Mouse (Mus musculus) induced T-regulatory cell, adult 2 months (primary cell): ENCODE results near the gene Eng.

ENCODE experiments used
- DNase-seq: peaks from one replicate; pipeline ENCODE4 v3.0.0-alpha.2; 2012; ENCODE audit warnings: low read depth

Gene Eng

DNA sequence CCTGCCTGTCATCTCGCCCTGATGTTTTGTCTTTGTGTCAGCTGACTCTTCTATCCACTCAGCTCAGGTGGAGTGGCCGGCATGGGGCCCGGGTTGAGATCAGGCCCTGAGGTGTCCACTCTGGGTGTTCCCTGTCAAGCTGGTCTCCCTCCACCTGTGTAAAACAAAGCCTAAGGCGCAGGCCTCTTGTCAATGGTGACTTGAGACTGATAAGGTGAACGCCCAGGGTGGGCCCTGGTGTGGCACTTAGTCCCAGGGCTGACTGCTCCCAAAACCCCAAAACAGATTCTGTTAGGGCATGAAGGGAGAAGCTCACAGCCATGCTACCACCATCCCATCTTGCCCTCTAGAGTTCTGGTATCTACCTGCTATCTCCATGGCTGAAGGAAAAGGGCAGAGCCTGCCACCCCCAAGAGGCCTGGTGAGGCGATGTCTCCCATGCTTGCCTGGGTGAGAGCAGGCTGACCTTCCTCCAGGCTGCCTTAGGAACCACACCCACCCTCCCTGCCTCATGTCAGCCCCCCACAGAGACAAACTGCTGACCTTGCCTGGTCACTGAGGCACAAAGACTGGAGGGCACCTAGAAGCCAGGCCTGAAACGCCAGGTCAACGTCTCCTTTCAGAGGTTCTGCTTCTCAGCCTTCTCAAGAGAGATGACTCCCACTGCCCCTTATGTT is 1.5 kb upstream of the Eng start:
- no peak for DNase-seq

DNA sequence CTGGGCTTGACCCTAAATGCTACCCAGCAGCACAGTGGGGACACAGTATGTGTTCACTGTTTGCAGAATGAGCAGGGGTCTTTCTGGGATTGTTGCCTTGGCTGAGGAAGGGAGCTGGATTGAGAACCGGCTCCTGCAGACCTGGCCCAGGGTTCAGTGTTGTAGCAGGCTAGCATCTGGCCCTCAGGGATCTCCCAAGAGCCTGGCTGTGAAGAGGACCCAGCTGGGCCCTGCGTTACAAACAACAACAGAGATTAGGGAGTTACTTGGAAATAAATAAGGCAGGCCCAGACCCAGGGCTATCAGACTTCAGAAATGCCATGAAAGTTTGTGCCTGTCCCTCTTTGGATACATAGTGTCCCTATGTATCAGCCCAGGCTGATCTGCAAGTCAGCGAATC is 748 bp upstream of the Eng start:
- DNase-seq, result no peak

DNA sequence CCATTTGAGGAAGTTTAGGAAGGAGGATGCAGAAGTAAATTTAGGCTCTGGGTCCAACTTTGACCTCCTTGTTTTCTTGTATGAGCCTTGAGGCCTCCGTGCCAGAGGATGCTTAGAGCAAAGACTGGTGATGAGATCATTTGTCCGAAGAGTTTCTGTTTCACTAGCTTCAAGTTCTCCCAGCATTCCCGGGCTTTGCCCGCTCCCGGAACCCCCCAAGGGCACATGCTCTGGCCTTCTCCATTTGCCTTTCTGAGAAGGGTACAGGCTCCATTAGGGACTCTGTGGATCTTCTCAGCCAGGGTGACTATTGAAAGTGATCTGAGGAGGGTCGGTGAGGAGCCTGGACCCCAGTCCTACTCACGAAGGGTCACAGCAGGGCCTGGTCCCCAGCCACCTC is 971 bp downstream of the Eng start:
- DNase-seq, result no peak

DNA sequence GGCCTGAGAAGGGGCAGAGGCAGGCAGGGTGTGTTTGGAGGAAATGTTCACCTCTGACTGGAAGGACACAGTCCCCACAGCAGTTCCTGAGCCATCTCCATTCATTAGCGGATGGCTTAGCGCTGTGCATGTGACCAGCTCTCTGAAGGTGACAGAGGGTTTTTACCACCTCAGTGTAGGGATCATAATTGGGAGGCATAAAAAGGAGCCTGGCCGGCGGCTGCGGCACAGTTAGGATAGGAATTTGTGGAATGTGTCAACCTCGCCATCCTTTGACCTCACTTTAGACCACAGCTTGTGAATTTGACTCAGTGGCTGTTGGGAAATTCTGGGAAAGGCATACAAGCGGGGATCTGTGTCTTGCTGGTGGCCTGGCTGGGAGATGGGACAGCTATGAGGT is 7.4 kb downstream of the Eng start:
- DNase-seq, result no peak

DNA sequence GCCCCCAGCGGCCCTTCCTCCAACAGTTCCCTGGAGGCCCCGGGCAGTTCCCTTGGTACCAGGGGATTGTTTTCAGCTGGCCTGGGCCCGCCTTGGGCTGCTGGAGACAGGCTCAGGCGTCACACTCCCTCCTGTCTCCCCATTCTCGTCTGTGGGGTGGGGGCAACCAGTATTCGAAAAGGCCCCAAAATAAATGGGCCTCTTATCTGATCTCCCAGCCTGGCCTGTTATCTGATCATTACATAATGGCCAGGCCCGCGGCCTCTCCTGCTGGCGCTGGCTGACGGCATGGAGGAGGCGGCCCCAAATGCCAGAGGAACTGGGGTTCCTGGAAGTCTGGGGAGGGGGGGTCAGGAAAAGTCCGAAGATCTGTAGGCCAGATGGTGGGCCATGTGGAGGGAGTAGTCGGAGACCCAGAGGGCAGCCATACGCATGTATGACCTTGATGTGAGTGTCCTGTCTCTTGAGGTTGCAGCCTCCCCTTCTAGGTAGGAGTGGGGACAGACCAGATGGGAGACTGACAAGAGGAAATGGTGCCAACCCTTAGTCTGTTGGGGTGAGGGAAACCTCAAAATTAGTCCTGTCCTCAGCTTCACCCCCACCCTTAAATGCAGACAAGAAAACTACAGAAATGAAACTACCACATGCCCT is 8.5 kb downstream of the Eng start:
- DNase-seq, result no peak

DNA sequence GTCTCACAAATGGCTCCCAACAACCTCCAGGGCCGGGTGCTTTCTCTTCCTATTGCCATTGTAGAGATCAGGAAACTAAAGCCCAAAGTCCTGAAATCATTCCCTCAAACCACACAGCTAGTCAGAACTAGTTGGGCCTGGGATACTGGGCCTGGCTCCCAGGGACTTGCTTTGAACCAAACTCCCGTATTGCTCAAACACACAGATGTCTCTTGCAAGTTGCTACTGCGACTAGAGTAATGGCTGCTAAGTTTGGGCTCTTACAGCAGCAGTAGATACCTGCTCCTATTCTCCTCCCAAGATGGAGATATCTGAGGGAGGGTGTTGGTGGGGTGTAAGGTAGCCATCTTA is 9.0 kb downstream of the Eng start:
- DNase-seq, result no peak

DNA sequence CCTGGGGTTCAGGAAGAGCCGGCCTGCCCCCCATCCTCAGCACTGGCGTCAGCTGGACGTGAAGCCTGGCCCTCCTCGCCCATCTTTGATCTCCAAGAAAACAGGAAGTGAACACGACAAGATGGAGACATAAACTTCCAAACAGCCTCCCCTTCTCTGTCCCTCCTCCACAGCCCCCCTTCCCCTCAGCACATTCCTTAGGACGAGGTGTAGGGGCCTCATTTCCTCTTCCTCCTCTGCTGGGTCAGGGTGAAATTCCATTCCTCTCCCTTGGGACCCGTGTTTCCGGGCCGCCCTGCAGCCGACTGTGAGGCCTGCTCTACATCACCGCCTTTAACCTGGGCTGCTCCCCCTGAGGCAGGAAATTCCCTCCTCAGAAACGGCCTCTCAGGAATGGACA is 9.4 kb downstream of the Eng start:
- no peak for DNase-seq

DNA sequence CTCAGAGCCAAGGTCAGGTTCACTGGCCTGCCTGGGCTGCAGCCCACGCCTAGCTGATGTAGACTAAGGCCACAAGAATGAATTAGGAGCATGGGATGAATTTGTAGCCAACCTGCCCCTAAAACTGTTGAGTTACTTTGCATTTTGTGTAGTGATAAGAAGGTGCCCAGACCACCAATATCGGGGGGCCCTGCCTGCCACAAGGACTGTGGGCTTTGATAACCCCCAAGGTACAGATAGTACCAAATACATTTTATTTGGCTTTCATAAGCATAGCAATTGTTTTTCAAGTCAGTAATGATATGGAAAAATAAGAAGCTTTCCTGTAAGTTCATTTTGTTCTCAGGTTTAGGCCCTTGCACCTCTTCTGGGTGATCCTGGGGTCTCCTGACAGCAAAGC is 12.5 kb downstream of the Eng start:
- DNase-seq, result no peak

DNA sequence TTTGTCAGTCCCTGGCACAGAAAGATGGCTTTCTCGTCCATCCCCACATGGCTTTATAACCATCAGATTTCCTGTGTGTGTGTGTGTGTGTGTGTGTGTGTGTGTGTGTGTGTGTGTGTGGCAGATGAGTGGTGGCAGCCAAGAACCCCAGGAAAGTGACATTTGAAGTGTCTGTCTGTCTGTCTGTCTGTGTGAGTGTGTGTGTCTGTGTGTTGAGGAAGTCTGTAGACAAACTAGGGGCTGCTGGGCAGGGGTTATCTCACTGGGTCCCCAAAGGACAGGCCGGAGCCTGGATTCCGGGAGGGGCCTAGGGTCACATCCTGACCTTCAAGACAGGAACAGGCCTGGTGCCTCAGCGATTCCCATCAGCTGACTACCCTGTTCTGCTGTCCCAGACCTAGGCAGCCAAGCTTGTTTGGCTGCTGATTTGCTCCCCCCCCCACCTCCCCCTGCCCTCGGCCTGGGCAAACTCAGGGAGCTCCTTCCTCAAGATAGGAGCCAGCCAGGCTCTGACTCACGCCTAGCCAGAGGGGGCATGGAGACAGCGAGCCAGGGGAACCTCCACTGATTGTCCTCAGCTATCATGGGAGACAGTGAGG is 15.2 kb downstream of the Eng start:
- no peak for DNase-seq

DNA sequence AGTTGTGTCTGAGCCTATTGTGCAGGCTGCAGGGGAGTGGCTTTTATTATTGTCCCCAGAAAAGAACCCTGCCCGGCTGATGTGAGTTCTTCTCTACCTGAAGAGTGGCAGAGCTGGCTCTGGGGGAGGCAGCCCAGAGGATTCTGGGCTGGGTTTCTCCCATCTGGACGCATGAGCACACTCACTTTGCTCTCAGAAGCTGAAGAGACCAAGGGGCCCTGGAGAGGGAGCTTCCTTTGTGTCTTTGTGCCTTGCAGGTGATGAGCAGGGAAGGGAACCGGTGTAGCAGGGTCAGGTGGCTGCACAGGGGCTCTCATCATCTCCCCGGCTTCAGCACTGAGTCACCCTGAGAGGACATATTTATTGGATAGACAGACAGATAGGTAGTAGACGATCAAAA is 15.9 kb downstream of the Eng start:
- DNase-seq, result no peak

DNA sequence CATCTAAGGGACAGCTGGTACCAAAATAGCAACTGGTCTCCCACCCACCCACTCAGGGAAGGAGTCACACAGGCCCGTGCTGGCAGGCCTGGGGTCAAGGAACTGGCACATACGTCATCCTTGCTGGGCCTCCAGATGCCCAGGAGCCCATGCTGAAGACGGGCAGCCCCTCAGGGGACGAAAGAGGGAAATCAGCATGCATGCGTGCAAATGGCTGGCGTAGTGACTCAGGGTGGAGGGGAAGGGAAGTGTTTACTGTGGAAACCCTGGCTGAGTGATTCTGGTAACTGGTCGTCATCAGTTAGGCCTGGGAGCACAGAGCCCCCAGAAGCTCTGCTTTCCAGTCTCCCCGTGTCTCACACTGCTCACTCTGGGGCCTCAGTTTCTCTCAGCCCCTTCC is 18.9 kb downstream of the Eng start:
- DNase-seq, result no peak

DNA sequence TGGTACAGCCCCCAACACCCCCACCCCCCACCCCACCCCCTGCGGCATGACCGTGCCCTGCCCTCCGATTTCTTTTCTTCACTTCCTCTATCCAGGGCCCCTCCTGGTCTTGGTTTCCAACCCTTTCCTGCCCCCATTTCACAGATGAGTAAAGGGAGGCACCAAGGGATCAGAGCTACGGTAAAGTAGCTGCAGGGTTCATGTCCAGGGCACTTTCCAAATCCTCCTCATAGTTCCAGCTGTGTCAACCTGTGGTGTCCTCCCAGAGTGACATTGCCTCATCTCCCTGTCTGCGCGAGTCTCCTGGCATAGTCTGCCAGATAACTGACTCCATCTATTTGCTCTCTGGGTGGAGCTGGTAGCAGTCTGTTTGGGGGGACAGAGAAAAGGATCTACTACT is 19.5 kb downstream of the Eng start:
- DNase-seq, result no peak

DNA sequence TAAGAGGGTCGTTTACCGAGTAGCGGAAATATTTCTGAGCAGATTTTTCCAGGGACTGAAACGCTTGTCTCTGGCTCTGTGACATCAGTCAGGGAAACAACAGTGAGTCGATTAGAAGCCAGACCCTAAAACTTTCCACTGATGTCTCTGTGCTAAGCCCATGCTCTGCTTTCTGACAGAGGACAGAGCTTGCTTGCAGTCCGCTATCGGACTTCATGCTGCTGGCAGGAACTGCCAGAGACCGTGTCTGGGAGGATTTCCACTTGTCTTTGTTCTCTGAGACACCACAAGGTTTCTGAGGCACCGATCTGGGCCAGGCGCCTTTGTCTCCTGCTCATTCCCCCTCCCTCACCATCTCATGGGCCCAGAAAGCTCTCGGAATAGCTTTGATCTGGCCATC is 21.4 kb downstream of the Eng start:
- DNase-seq, result no peak

DNA sequence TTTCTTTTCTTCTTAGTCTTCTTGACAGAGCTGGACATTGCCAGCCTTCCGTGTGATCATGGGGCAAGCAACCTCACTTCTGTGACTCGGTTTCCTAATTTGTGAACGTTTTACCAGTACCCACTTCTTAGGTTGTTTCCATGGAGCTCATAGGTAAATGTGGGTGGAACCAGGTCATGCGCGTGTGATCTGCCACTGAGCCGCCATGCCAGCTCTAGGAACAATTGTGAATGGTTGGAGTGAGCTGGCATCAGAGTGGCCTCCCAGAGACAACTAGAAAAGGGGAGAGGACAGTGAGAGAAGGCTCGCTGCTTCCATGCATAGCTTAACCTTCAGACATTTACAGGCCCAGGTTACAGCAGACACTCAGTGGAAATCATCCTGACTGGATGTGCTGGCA is 21.8 kb downstream of the Eng start:
- no peak for DNase-seq

DNA sequence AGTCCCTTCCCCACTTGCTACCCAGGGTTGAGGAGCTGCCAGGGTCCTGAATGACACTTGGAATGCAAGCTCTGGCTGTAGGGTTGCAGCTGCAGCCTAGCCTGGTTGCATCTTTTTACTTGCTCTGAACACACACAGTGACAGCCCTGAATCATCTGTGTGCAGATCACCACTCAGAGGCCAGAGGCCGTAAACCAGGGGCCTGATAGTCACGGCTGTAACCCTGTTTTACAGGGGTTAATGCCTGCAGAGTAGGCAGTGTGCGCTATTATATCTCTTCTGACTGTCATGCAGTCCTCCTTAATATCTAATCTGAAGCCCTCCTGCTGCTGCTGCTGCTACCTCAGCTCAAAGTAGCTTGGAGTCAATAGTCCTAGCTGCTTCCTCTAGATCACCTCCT is 23.5 kb downstream of the Eng start:
- DNase-seq, result no peak

DNA sequence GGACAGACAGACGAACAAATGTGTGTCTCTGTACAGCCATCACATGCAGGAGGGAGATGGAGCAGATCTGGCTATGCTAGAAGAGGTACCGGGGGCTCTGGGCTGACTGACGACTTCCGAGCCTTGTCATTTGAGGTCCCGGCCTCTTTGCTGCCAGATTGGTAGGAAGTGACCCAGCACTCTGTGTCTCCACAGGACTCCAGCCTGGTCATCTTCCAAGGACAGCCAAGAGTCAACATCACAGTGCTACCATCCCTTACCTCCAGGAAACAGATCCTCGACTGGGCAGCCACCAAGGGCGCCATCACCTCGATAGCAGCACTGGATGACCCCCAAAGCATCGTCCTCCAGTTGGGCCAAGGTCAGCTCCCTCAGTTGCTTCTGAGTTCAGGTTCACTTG is 24.8 kb downstream of the Eng start:
- no peak for DNase-seq

DNA sequence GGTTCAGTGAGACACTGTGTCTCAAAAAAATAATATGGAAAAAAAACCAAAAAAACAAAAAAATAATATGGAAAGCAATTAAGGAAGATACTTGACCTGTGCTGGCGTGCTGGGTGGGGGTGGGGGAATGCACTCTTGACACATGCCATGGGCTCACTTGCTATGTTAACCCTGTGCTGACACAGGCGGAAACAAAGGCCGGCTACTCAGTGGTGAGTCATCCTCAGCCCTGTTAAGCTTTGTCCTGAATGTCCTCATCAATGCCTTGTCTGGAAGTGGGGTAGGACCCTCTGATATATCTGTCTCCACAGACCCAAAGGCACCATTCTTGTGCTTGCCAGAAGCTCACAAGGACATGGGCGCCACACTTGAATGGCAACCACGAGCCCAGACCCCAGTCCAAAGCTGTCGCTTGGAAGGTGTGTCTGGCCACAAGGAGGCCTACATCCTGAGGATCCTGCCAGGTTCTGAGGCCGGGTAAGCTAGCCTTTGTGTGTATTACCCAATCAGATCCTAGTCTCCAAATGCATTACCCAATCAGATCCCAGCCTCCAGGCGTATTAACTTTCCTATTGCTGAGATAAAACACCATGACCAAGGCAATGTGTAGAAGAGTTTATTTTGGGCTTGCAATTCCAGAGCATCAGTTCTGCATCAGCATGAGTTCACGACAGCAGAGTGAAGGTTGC is 25.7 kb downstream of the Eng start:
- DNase-seq, result no peak

DNA sequence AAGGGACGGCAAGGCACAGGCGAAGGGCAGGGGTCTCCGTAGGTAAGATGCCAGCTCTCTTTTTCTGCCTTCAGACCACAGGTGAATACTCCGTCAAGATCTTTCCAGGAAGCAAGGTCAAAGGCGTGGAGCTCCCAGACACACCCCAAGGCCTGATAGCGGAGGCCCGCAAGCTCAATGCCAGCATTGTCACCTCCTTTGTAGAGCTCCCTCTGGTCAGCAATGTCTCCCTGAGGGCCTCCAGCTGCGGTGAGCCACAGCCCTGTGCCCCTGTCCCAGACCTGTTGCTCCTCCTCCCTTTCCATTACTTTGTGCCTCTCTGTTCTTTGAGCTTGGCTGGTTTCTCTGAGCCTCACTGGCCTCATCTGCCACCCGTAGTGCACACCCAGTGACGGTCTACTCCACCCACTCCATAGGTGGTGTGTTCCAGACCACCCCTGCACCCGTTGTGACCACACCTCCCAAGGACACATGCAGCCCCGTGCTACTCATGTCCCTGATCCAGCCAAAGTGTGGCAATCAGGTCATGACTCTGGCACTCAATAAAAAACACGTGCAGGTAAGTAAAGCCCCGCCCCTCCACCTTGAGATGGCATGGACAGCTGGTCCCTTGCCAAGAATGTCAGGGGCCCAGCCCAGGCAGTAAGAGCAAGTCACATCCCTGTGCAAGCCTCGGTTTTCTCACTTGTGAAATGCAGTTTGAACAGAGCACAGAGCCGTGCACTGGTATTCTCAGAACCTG is 27.0 kb downstream of the Eng start:
- no peak for DNase-seq

DNA sequence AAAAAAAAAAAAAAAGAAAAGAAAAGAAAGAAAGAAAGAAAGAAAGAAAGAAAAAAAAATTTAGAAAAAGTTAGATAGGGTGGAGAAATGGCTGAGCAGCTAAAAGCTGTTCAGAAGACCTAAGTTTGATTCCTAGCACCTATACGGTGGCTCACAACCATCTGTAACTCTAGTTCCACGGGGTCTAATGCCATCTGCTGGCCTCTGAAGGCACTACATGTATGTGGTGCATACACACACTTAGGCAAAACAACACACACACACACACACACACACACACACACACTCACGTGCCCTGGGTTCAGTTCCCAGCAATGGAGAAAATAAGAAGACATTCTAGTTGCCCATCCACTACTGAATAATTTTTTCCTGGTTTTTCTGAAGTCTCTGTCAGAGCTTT is 30.4 kb downstream of the Eng start:
- DNase-seq, result no peak

DNA sequence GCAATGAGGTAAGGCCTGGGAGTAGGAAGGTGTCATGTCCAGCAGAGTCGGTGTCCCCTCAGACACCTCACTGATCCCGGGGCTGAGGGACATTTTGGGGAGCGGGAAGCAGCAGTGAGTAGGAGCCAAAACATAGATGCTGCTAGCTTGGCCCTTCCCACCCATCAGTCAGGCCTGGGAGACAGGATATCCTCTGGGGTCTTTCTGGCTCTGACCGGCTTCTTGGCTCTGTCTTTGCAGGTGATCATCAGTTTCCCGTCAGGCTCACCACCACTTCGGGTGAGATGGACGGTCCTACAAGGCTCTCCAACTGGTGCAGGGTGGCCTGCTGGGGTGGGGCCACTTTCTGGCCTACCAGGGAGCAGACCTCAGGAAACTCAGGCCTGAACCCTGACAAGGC is 31.3 kb downstream of the Eng start:
- no peak for DNase-seq

DNA sequence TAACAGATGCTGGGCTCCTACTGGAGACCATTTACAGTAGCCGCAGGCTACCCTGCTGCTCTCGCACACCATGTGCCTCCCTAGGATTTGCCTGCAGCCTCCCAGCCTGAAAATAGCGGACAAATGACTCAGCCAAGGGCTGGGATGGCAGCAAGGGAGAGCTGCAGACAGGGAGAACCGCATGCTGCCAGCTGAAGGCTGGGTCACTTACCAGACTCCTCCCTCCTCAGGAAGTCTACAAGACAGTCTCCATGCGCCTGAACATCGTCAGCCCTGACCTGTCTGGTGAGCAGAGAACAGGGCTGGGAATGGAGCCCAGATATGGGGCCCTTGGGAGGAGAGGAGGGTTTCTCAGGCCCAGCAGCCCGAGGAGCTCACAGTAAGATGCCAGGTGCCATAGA is 33.7 kb downstream of the Eng start:
- no peak for DNase-seq

DNA sequence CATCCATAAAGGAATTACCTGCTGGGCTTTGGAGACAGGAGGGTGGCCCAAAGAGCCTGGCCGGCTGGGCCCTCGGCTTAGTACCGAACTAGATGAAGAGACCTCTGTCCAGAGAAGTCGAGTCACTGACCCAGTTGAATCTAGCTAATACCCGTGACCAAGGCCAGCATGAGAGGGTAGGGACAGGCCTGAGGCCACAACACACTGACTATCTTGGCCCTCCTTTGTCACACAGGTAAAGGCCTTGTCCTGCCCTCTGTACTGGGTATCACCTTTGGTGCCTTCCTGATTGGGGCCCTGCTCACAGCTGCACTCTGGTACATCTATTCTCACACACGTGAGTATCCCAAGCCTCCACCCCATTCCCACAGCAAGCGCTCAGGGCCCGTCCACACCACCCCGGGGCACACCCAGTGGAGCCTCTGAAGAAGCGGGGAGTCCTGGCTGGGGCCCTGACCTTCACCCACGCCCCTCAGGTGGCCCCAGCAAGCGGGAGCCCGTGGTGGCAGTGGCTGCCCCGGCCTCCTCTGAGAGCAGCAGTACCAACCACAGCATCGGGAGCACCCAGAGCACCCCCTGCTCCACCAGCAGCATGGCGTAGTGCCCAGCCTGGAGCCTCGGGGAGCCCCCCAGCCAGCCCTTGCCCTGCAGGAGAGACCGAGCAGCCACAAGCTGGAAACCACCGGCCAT is 34.7 kb downstream of the Eng start:
- DNase-seq, result no peak
